Mouse (Mus musculus) frontal cortex, adult (tissue): ENCODE results near the gene Swap70.

Experiments used
- ATAC-seq: cut with Nextera tagmentation; 2 replicates; pipeline ENCODE4 v1.9.2; 2017; ENCODE audit warnings: mild to moderate bottlenecking, moderate library complexity, mixed read lengths; ENCODE audit not compliant: low TSS enrichment

The Swap70 gene

DNA sequence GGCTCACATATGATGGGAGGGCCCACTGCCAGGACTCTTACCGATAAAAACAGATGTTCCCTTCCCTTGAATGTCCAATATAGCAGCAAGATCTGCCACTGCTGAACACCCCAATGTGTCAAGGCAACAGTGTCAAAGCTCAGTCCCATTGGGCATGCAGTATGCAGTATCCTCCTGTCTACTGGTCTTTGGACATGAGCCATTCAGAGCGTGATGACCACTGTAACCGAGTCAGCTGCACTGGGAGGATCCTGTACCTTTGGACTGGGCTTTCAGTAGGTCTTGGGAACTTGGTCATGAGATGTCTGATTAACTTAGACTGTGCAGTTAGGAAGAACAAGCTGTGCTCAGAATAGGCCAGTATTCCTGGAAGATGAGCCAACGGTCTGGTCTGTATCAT lies 84.0 kb downstream of the Swap70 start:
- no peak for ATAC-seq

DNA sequence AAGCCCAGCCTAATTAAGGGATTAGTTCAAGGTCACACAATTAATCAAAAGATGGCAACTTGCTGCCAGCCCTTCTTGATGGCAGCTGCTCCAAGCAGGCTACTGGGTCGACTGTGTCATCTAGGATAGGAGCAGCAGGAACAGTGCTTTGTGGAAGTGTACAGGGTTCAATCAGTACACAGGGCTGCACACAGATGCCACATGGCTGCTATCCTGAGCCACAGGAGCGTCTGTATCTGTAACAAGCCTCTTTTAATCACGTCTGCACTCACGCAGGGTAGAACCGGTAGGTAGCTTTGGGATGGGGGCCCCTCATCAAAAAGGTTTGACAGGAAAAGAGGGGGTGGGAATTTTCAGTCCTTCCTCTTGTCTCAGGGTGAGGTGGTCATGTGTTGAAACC lies 84.8 kb downstream of the Swap70 start:
- ATAC-seq: no peak

DNA sequence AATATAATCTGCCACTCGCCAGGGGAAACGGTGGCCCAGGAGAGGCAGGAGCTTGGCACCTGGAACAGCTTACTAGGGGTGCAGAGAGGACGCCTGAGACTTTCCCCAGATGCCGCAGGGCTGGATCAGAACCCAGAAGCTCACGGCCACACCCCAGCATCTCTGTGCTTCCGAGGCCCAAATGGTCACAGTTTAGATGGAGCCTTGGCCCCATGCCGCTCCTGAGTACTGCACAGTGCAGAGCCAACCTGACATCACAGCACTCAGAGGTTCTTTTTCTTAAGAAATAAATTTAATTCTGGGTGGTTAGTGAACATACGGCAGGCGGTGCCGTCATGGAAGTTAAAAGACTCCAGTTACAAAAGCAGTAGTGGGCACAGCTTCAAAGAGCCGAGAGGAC lies 86.2 kb downstream of the Swap70 start:
- no peak for ATAC-seq

DNA sequence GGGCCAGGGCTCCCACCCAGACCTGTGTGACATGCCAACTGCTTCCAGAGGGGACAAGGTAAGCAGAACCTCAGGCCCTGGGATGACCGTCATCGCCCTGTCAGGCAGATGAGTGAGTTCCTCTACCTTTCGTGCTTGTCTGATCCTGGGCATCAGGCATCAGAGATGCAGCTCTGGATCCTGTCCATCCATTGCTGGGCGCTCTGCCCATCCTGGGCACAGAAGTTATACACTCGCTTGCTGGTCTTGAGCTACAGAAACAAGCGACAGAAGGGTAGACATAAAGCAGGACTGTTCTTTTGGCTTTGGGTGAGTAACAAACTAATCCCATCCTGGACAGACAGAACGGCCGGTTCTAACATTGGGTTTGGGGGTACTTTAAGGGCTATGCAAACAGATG lies 87.7 kb downstream of the Swap70 start:
- ATAC-seq: no peak

DNA sequence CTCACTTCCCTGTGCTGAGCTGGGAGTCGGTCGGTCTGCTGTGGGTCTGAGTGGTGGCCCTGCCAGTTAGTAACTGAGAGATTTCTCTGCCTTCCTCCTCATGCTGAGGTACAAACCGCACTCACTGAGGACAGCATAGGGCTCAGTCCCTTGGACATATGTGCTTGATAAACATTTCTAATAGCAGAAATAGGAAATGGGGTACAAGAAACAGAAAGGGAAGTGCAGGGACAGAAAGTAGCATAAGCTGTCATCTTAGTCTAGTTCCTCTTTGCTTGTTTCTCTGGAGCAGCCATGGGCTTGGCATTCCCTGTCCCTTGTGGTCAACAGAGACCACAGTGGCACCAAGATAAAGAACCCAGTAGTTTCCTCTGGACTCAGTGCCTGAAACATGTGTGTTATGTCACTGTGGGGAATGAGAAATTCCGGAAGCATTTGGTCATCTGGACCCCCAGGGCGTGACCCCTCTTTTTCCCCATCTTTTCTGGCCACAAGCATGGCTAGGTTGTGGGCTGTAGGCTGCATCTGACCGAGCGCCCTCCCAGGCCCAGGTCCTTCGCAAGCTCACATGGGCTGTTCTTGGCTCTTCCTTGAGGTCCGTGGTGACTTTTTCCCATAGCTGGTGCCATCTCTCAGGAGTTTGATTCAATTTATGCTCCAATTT lies 92.0 kb downstream of the Swap70 start:
- no peak for ATAC-seq

DNA sequence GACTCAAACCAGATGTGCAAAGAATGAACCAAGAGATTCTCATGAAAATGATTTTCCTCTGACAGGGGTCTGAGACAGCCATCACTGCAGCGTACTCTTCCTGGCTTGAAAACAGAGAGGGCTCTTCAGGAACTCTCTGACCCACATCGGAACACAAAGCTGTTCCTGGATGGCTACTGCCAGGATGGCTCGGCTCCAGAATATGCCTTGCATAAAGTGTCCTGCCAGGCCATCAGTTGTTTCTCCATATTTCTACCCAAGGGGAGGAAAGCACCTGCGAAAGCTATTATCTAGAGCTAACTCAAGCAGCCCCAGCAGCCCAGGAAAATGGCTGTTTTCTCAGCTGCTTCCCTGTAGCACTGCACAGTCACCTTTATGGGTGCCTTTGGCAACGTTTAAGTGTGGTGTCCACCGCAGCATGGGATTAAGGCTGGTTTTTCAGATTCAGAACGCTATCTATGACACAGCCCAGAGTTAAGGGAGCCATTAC lies 92.9 kb downstream of the Swap70 start:
- no peak for ATAC-seq

DNA sequence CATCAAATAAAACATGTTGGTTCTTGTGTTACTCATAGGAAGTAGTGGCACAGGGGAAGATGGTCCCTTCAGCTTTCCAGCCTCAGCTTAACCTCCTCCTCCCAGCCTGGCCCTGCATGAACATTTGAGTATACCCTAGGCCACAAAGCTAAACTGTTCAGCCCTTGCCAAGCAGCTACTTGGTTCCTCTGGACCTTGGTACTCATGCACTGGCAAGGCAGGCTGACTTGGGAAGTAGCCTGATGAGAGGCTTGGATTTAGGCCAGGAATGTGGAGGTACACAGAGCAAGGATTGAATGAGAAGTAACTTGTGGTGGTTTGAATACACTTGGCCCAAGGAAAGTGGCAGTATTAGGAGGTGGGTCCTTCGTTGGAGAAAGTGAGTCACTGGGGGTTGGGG lies 93.8 kb downstream of the Swap70 start:
- no peak for ATAC-seq

DNA sequence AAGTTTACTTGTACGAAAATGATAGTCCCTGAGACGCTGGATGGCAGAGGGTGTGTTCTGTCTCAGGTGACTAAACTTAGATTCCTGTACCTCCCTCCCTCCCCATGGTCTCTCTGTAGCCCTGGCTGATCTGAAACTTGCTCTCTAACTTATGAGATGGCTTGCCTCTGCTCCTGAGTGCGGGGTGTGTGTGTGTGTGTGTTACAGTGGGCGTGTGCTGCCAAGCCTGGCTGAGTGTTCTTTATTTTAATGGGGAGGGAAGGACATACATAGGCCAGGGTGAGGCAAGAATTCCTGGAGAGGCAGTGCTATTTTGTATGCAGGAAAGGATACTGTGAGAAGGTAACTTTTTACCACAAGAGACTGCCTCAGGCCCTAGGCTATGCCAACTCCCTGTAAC lies 95.9 kb downstream of the Swap70 start:
- ATAC-seq: no peak

DNA sequence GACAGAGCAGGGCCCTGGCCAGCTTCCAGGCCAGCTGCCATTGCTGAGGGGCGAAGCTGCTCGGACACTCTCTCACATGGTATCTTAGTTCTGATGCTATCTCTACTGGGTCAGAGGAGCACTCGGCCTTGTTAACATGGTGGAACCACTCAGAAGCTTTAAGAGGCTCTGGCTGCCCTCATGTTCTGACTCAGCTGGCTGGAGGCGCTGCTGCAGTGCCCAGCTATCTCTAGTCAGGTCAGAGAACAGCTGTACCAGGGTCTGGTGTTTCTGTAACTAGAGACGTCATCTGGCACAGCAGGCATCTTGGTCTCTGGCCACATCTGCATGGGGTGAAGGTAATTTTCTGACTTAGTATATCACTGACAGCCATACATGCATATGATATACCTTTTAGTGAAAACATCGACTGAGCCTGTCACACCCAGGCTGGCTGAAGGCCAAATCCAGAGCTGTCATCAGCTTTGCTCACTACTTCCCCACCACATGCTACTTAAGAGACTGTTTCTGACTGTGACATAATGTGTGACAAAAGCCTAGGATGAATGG lies 97.5 kb downstream of the Swap70 start:
- no peak for ATAC-seq

DNA sequence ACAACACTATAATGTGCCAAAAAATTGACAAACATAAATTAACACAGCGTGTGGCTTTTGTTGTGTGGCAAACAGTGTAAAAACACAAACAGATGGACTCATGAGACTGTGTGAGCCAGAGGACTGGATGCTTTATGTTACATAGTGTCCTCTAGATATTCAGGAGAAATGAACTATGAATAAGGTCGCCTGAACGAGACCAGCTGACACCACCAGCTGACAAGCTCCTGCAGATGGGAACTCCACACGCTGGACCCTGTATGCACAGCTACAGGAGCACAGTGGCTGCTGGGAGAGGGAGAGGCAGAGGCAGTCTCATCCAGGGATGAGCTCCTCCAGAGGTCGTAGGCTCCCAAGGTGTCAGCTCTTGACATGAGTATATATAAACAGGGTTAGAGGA lies 99.6 kb downstream of the Swap70 start:
- ATAC-seq: no peak

DNA sequence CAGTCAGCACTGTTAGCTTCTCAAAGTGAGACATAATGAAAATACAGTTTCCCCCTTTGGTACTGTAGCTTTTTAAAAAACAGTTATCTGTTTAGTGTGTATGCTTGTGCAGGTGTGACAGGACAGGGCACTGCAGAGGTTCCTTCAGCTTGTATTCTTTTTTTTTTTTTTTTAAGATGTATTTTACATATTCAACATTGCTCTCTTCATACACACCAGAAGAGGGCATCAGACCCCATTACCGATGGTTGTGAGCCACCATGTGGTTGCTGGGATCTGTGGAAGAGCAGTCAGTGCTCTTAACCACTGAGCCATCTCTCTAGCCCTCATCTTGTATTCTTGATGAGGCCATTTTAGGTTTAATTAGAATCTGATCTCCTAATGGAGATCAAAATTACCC lies 103.3 kb downstream of the Swap70 start:
- ATAC-seq: no peak

DNA sequence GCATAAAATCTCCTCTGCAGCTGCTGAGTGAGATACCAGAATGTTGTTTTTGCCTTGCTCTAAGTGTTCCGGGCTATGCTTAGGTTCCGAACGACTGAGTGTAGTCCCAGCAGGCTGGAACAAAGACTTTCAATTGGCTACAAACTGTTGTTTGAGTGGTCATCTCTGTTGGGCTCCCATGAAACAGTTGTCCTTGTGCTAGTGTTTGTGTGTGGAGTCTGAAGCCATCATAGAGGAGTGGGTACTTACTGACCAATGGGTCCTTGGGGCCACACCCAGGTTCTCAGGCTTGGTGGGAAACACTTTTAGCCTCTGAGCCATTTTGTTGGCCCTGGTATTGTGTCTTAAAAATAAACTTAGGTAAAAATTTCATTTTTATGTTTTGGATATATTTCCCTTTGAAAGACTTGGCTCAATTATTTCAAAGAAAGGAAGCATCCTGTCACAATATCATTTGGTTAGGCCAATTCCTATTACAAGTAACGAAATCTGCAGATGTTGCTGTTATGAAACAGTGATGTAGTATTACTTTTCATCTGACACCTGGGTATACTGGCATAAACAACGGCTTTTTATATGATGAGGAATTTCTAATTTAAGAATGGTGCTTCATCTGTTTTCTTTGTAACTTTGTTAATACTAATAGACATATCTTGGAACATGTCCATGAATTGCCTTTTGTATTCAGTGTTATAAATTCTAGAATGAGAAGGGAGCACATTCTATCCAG lies 104.0 kb downstream of the Swap70 start:
- no peak for ATAC-seq
